Mouse (Mus musculus): Measurements from ENCODE around the gene Nin. TPM values are rescaled to one million over a fixed set of nuclear protein-coding genes. Genes with fewer than 3 reads are reported as not detected.
A peak's percentile ranks its signal among the peaks of the same experiment; 100 is the strongest.

Nin gene
- polyA plus RNA-seq (2014; fragmentation: Nextera tagmentation; extraction: Ambion mirVana), result 10.8 and 20.3 TPM in 2 replicates

GRCm38 (mm10) chr12:70113351-70113750 lies at the start of gene Nin:
Gene Nin, minus strand, starts transcription at chr12:70113717.
- H3K4me1 ChIP-seq (ENCODE audit: control insufficient read depth, insufficient read depth, low read length), result peaks cover 11% of the 10 kb centered on the region
- no peaks in the 10 kb centered on the region for H3K27me3 ChIP-seq (ENCODE audit: control insufficient read depth, insufficient read depth, low read length)
- H3K36me3 ChIP-seq (ENCODE audit: control insufficient read depth, insufficient read depth, low read length), result no peaks in the 10 kb centered on the region
- no peak for ATAC-seq (ENCODE audit: low FRiP score, low TSS enrichment)
- no peak within 1 kb of the TSS; the same call in 1 of the 2 replicates for H3K4me3 ChIP-seq (ENCODE audit: low read length)
- no peak within 1 kb of the TSS for H3K4me2 ChIP-seq (replicated peaks; ENCODE audit: low read depth, low read length)
- 66% methylated on average over 11 of the region's 11 CpGs for WGBS
- H3K9ac ChIP-seq (ENCODE audit: low read depth, low read length), result no peak within 1 kb of the TSS
- no peak within 1 kb of the TSS for H3K27ac ChIP-seq (ENCODE audit: low read depth, low read length)
- H3K9me3 ChIP-seq (ENCODE audit: control insufficient read depth, low read length), result no peaks in the 10 kb centered on the region

- Histone ChIP-seq H3K4me2 (replicated peaks; ENCODE audit: low read depth, low read length) (no peak overlapping the region), H3K9me3 (ENCODE audit: control insufficient read depth, low read length) (no peaks in the 10 kb centered on the region)
- no peak for ATAC-seq (ENCODE audit: low FRiP score, low TSS enrichment)
Measured at GRCm38 (mm10) chr12:70161057-70161456, 47.5 kb upstream of the Nin start.

GRCm38 (mm10) chr12:70157292-70158066 lies 44.0 kb upstream of the Nin start:
- Histone ChIP-seq H3K27ac (ENCODE audit: low read depth, low read length) (no peak overlapping the region), H3K36me3 (ENCODE audit: control insufficient read depth, insufficient read depth, low read length) (no peaks in the 10 kb centered on the region), H3K9ac (ENCODE audit: low read depth, low read length) (no peak overlapping the region), H3K4me1 (ENCODE audit: control insufficient read depth, insufficient read depth, low read length) (no peaks in the 10 kb centered on the region), H3K4me2 (replicated peaks; ENCODE audit: low read depth, low read length) (no peak overlapping the region), H3K4me3 (ENCODE audit: low read length) (no peak overlapping the region), H3K27me3 (ENCODE audit: control insufficient read depth, insufficient read depth, low read length) (no peaks in the 10 kb centered on the region), H3K9me3 (ENCODE audit: control insufficient read depth, low read length) (no peaks in the 10 kb centered on the region)
- 52% methylated on average over 5 of the region's 5 CpGs for WGBS
- ATAC-seq (ENCODE audit: low FRiP score, low TSS enrichment), result no peak

More at GRCm38 (mm10) chr12:70161057-70161456, 47.5 kb upstream of the Nin start:
- Histone ChIP-seq H3K9ac (ENCODE audit: low read depth, low read length) (no peak overlapping the region), H3K36me3 (ENCODE audit: control insufficient read depth, insufficient read depth, low read length) (no peaks in the 10 kb centered on the region), H3K4me3 (ENCODE audit: low read length) (no peak overlapping the region), H3K27ac (ENCODE audit: low read depth, low read length) (no peak overlapping the region), H3K27me3 (ENCODE audit: control insufficient read depth, insufficient read depth, low read length) (no peaks in the 10 kb centered on the region), H3K4me1 (ENCODE audit: control insufficient read depth, insufficient read depth, low read length) (no peaks in the 10 kb centered on the region)
- WGBS, result 64% methylated on average over 5 of the region's 5 CpGs

GRCm38 (mm10) chr12:70156222-70156621 lies 42.7 kb upstream of the Nin start:
- Histone ChIP-seq H3K4me1 (ENCODE audit: control insufficient read depth, insufficient read depth, low read length) (no peaks in the 10 kb centered on the region), H3K4me2 (replicated peaks; ENCODE audit: low read depth, low read length) (no peak overlapping the region), H3K36me3 (ENCODE audit: control insufficient read depth, insufficient read depth, low read length) (no peaks in the 10 kb centered on the region), H3K9me3 (ENCODE audit: control insufficient read depth, low read length) (no peaks in the 10 kb centered on the region), H3K4me3 (ENCODE audit: low read length) (no peak overlapping the region), H3K27me3 (ENCODE audit: control insufficient read depth, insufficient read depth, low read length) (no peaks in the 10 kb centered on the region), H3K9ac (ENCODE audit: low read depth, low read length) (no peak overlapping the region), H3K27ac (ENCODE audit: low read depth, low read length) (no peak overlapping the region)
- ATAC-seq (ENCODE audit: low FRiP score, low TSS enrichment), result no peak
- WGBS, result 81% methylated on average over 6 of the region's 6 CpGs

GRCm38 (mm10) chr12:70153842-70154241 lies 40.3 kb upstream of the Nin start, which contains the start of gene Abhd12b:
Gene Abhd12b, plus strand, starts transcription at chr12:70154142.
- no peak within 1 kb of the TSS for H3K27ac ChIP-seq (ENCODE audit: low read depth, low read length)
- no peaks in the 10 kb centered on the region for H3K9me3 ChIP-seq (ENCODE audit: control insufficient read depth, low read length)
- no peak within 1 kb of the TSS for H3K4me2 ChIP-seq (replicated peaks; ENCODE audit: low read depth, low read length)
- no peaks in the 10 kb centered on the region for H3K27me3 ChIP-seq (ENCODE audit: control insufficient read depth, insufficient read depth, low read length)
- ATAC-seq (ENCODE audit: low FRiP score, low TSS enrichment), result no peak
- no peak within 1 kb of the TSS for H3K9ac ChIP-seq (ENCODE audit: low read depth, low read length)
- H3K4me1 ChIP-seq (ENCODE audit: control insufficient read depth, insufficient read depth, low read length), result peaks cover 2% of the 10 kb centered on the region; the same call in 1 of the 2 replicates
- 42% methylated on average over 3 of the region's 3 CpGs for WGBS
- H3K4me3 ChIP-seq (ENCODE audit: low read length), result no peak within 1 kb of the TSS
- no peaks in the 10 kb centered on the region for H3K36me3 ChIP-seq (ENCODE audit: control insufficient read depth, insufficient read depth, low read length)

- Histone ChIP-seq H3K4me2 (replicated peaks; ENCODE audit: low read depth, low read length) (peak overlapping the region; percentile 37), H3K27ac (ENCODE audit: low read depth, low read length) (no peak overlapping the region), H3K27me3 (ENCODE audit: control insufficient read depth, insufficient read depth, low read length) (no peaks in the 10 kb centered on the region), H3K9ac (ENCODE audit: low read depth, low read length) (0 out of 2 replicates have a peak overlapping the region, but pooled peaks have one; percentile 33), H3K4me3 (ENCODE audit: low read length) (peak overlapping the region; percentile 16; the same call in 1 of the 2 replicates), H3K9me3 (ENCODE audit: control insufficient read depth, low read length) (no peaks in the 10 kb centered on the region), H3K36me3 (ENCODE audit: control insufficient read depth, insufficient read depth, low read length) (no peaks in the 10 kb centered on the region), H3K4me1 (ENCODE audit: control insufficient read depth, insufficient read depth, low read length) (peaks cover 3% of the 10 kb centered on the region; the same call in 1 of the 2 replicates)
- WGBS, result 17% methylated on average over 11 of the region's 11 CpGs
- no peak for ATAC-seq (ENCODE audit: low FRiP score, low TSS enrichment)
Measured at GRCm38 (mm10) chr12:70148631-70149265, 35.2 kb upstream of the Nin start.

GRCm38 (mm10) chr12:70147986-70148630 lies 34.6 kb upstream of the Nin start:
- 0 out of 2 replicates have a peak, but pooled peaks have one; percentile 24 for ATAC-seq (ENCODE audit: low FRiP score, low TSS enrichment)
- no peak overlapping the region for H3K27ac ChIP-seq (ENCODE audit: low read depth, low read length)
- H3K9me3 ChIP-seq (ENCODE audit: control insufficient read depth, low read length), result no peaks in the 10 kb centered on the region
- H3K36me3 ChIP-seq (ENCODE audit: control insufficient read depth, insufficient read depth, low read length), result no peaks in the 10 kb centered on the region
- peaks cover 3% of the 10 kb centered on the region; the same call in 1 of the 2 replicates for H3K4me1 ChIP-seq (ENCODE audit: control insufficient read depth, insufficient read depth, low read length)
- H3K4me2 ChIP-seq (replicated peaks; ENCODE audit: low read depth, low read length), result peak overlapping the region; percentile 37
- 5% methylated on average over 13 of the region's 13 CpGs for WGBS
- H3K27me3 ChIP-seq (ENCODE audit: control insufficient read depth, insufficient read depth, low read length), result no peaks in the 10 kb centered on the region
- H3K4me3 ChIP-seq (ENCODE audit: low read length), result peak overlapping the region; percentile 16; the same call in 1 of the 2 replicates
- H3K9ac ChIP-seq (ENCODE audit: low read depth, low read length), result 0 out of 2 replicates have a peak overlapping the region, but pooled peaks have one; percentile 33

- H3K4me2 ChIP-seq (replicated peaks; ENCODE audit: low read depth, low read length), result no peak overlapping the region
- no peak overlapping the region for H3K4me3 ChIP-seq (ENCODE audit: low read length)
- H3K27me3 ChIP-seq (ENCODE audit: control insufficient read depth, insufficient read depth, low read length), result no peaks in the 10 kb centered on the region
- WGBS, result 88% methylated on average over 6 of the region's 6 CpGs
- H3K9me3 ChIP-seq (ENCODE audit: control insufficient read depth, low read length), result no peaks in the 10 kb centered on the region
- ATAC-seq (ENCODE audit: low FRiP score, low TSS enrichment), result no peak
- peaks cover 3% of the 10 kb centered on the region; the same call in 1 of the 2 replicates for H3K4me1 ChIP-seq (ENCODE audit: control insufficient read depth, insufficient read depth, low read length)
- H3K36me3 ChIP-seq (ENCODE audit: control insufficient read depth, insufficient read depth, low read length), result no peaks in the 10 kb centered on the region
- no peak overlapping the region for H3K9ac ChIP-seq (ENCODE audit: low read depth, low read length)
- H3K27ac ChIP-seq (ENCODE audit: low read depth, low read length), result no peak overlapping the region
Measured at GRCm38 (mm10) chr12:70145586-70145985, 32.1 kb upstream of the Nin start.

Measured in kidney, embryonic 14.5 days (tissue).